Mouse (Mus musculus) limb, embryonic 10.5 days (tissue): ENCODE measurements around the gene Col11a2. TPM values are rescaled to one million over a fixed set of nuclear protein-coding genes. Genes with fewer than 3 reads are reported as not detected.
A peak's percentile ranks its signal among the peaks of the same experiment; 100 is the strongest.

ENCODE experiments used
- DNase-seq: peaks from one replicate; pipeline ENCODE4 v3.0.0-alpha.2; 2017; ENCODE audit warnings: low spot score
- H3K27ac ChIP-seq: fragments of 300-500 bp; sonication (generic); 2 replicates; pipeline ENCODE4 v1.5.1; 2016; ENCODE audit warnings: mild to moderate bottlenecking
- H3K27me3 ChIP-seq: fragments of 300-500 bp; sonication (generic); 2 replicates; pipeline ENCODE4 v1.6.1; 2016; ENCODE audit warnings: low read depth, mild to moderate bottlenecking; ENCODE audit not compliant: poor library complexity, severe bottlenecking
- H3K36me3 ChIP-seq: fragments of 300-500 bp; sonication (generic); 2 replicates; pipeline ENCODE4 v1.6.1; 2016; ENCODE audit warnings: mild to moderate bottlenecking, moderate library complexity
- H3K4me1 ChIP-seq: fragments of 300-500 bp; sonication (generic); 2 replicates; pipeline ENCODE4 v1.6.1; 2016
- H3K4me3 ChIP-seq: fragments of 300-500 bp; sonication (generic); 2 replicates; pipeline ENCODE4 v1.5.1; 2016; ENCODE audit warnings: mild to moderate bottlenecking, moderate library complexity
- H3K9me3 ChIP-seq: fragments of 300-500 bp; sonication (generic); replicated peaks from 2 replicates; pipeline ENCODE4 v1.6.1; 2016; ENCODE audit warnings: mild to moderate bottlenecking
- WGBS: fragments of 180-500 bp; shearing (Covaris S2); methylation state at CpG from one replicate; pipeline ENCODE4 v1.1.7; 2016; 5-methylcytosine and 5-hydroxymethylcytosine counted together
- polyA plus RNA-seq: library from polyadenylated mRNA; unstranded; fragments of >200 nt; fragmentation: Nextera tagmentation; extraction: Ambion mirVana; gene quantifications from 2 replicates; pipeline ENCODE4 v1.2.1, GENCODE M21; 2016

Col11a2 gene
- polyA plus RNA-seq, 1 experiment from 2014 or later: 2.5 TPM

DNA sequence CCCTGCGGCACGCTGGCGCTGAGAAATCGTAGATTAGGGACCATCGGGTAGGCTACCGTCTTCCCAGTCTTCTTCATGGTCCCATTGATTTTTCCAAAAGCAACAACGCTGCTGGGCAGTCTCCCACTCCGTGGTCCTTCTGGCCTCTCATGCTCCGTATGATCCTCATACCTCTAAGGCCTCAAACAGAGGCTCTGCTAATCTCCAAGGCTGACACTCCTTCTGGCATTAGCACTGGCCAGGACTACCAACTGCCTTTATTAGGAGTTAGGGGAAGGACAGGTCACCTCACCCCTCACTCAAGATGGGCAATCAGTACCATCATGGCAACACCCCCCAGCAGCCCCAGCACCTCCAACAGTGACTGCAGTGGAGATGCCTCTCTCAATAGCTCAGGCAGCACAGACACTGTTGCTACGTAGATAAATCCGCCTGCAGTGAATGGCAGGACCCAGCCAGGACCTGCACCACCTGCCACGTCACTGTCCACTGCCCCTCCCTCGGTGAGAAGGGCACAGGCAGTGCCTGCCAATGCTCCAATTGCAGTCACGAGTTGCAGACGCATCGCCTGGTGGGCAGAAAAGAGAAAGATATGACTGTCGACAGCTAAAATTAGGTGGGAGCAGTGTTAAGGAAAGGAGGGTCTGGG is 10.6 kb upstream of the Col11a2 start:
- peak overlapping the region; percentile 77 for H3K4me3 ChIP-seq
- WGBS: 71% methylated on average over 17 of the region's 17 CpGs
- no peaks in the 10 kb centered on the region for H3K9me3 ChIP-seq
- H3K27ac ChIP-seq: peak overlapping the region; percentile 90
- no peak for DNase-seq
- H3K27me3 ChIP-seq: no peaks in the 10 kb centered on the region
- H3K4me1 ChIP-seq: peaks cover 88% of the 10 kb centered on the region
- H3K36me3 ChIP-seq: peaks cover 36% of the 10 kb centered on the region

DNA sequence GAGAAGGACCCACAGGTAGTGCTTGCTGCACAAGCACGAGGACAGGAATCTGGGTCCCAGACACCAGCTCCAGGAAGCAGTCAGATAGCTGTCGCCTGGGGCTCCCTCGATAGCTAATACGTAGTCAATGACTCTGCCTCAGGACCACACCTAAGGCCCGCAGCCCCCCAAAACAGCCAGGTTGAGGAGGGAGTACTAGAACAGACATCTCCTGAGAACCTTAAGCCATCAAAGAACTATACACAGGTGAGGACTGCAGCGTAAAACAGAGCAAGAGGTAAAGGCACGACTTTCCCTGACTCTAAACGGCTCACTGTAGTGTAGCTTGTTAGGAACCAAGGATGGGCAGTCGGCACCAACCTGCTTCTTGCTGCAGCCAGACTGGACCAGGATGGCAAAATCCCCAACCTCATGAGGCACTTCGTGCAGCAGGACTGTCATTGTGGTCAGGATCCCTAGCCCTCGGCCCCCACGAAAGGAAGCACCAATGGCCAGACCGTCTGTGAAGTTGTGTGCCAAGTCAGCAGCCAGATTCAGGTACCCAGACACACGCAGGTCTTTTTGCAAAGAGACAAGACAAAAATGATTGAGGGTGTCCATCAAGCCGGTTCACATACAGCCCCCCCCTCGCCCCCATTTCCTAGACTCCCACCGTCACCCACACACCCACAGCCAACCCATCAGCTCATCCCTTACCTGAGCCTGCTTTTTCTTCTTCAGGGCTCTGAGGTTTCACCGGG is 9.9 kb upstream of the Col11a2 start:
- no peak overlapping the region for H3K27ac ChIP-seq
- no peaks in the 10 kb centered on the region for H3K27me3 ChIP-seq
- H3K4me3 ChIP-seq: peak overlapping the region; percentile 77
- H3K4me1 ChIP-seq: peaks cover 84% of the 10 kb centered on the region
- H3K9me3 ChIP-seq: no peaks in the 10 kb centered on the region
- no peak for DNase-seq
- peaks cover 43% of the 10 kb centered on the region for H3K36me3 ChIP-seq
- 92% methylated on average over 18 of the region's 18 CpGs for WGBS

GRCm38 (mm10) chr17:34029890-34030595 is 9.2 kb upstream of the Col11a2 start:
- Histone ChIP-seq H3K27me3 (no peaks in the 10 kb centered on the region), H3K4me3 (peak overlapping the region; percentile 77), H3K9me3 (no peaks in the 10 kb centered on the region), H3K4me1 (peaks cover 77% of the 10 kb centered on the region), H3K36me3 (peaks cover 51% of the 10 kb centered on the region), H3K27ac (peak overlapping the region; percentile 96)
- DNase-seq: no peak
- 86% methylated on average over 21 of the region's 21 CpGs for WGBS

GRCm38 (mm10) chr17:34030861-34031326 is 8.3 kb upstream of the Col11a2 start:
- DNase-seq: no peak
- H3K9me3 ChIP-seq: no peaks in the 10 kb centered on the region
- H3K27me3 ChIP-seq: no peaks in the 10 kb centered on the region
- H3K27ac ChIP-seq: peak overlapping the region; percentile 96
- WGBS: 5% methylated on average over 20 of the region's 20 CpGs
- peaks cover 69% of the 10 kb centered on the region for H3K4me1 ChIP-seq
- peak overlapping the region; percentile 77 for H3K4me3 ChIP-seq
- peaks cover 59% of the 10 kb centered on the region for H3K36me3 ChIP-seq

GRCm38 (mm10) chr17:34031465-34032173 is 7.6 kb upstream of the Col11a2 start, which contains the start of the genes Slc39a7 and Rxrb:
Gene Slc39a7 (minus strand): TSS chr17:34031682.
Gene Rxrb (plus strand): TSS chr17:34031812.
- peak within 1 kb of the TSS; percentile 96 for H3K27ac ChIP-seq
- peaks cover 62% of the 10 kb centered on the region for H3K4me1 ChIP-seq
- H3K36me3 ChIP-seq: peaks cover 66% of the 10 kb centered on the region
- no peaks in the 10 kb centered on the region for H3K27me3 ChIP-seq
- peak within 1 kb of the TSS; percentile 77 for H3K4me3 ChIP-seq
- H3K9me3 ChIP-seq: no peaks in the 10 kb centered on the region
- WGBS: under 1% methylated on average over 80 of the region's 88 CpGs
- DNase-seq: peak; percentile 100

- peaks cover 56% of the 10 kb centered on the region for H3K4me1 ChIP-seq
- WGBS: under 1% methylated on average over 32 of the region's 48 CpGs
These were observed 7.0 kb upstream of the Col11a2 start for GRCm38 (mm10) chr17:34032174-34032632.

GRCm38 (mm10) chr17:34032806-34033205 is 6.4 kb upstream of the Col11a2 start:
- no peak for DNase-seq
- Histone ChIP-seq H3K36me3 (peaks cover 75% of the 10 kb centered on the region), H3K9me3 (no peaks in the 10 kb centered on the region), H3K27ac (peak overlapping the region; percentile 96), H3K4me3 (peak overlapping the region; percentile 77), H3K27me3 (peaks cover 9% of the 10 kb centered on the region; the same call in 1 of the 2 replicates), H3K4me1 (peaks cover 51% of the 10 kb centered on the region)
- 62% methylated on average over 9 of the region's 9 CpGs for WGBS

More at GRCm38 (mm10) chr17:34032174-34032632, 7.0 kb upstream of the Col11a2 start:
- Histone ChIP-seq H3K27ac (peak overlapping the region; percentile 96), H3K9me3 (no peaks in the 10 kb centered on the region), H3K36me3 (peaks cover 72% of the 10 kb centered on the region), H3K27me3 (peaks cover 3% of the 10 kb centered on the region; the same call in 1 of the 2 replicates), H3K4me3 (peak overlapping the region; percentile 77)
- no peak for DNase-seq

GRCm38 (mm10) chr17:34033441-34033840 is 5.8 kb upstream of the Col11a2 start:
- DNase-seq: no peak
- 95% methylated on average over 9 of the region's 9 CpGs for WGBS
- Histone ChIP-seq H3K27ac (no peak overlapping the region), H3K27me3 (peaks cover 15% of the 10 kb centered on the region), H3K4me1 (peaks cover 51% of the 10 kb centered on the region), H3K4me3 (peak overlapping the region; percentile 77), H3K36me3 (peaks cover 75% of the 10 kb centered on the region), H3K9me3 (no peaks in the 10 kb centered on the region)

GRCm38 (mm10) chr17:34034064-34034463 is 5.2 kb upstream of the Col11a2 start:
- WGBS: 81% methylated on average over 10 of the region's 10 CpGs

DNA sequence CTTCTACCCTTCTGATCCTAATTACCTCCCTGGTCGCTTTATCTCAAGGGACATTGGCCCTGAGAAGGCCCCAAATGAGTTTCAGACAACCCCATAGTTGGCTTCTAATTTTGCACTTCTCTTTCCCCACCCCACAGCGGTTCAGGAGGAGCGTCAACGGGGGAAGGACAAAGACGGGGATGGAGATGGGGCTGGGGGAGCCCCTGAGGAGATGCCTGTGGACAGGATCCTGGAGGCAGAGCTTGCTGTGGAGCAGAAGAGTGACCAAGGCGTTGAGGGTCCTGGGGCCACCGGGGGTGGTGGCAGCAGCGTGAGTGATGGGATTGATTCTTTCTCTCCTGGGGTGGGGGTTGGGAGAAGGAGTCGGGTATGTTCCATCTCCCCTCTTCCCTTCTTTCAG is 3.7 kb upstream of the Col11a2 start:
- H3K4me3 ChIP-seq: no peak overlapping the region
- H3K27ac ChIP-seq: no peak overlapping the region
- 91% methylated on average over 9 of the region's 9 CpGs for WGBS
- peaks cover 35% of the 10 kb centered on the region for H3K27me3 ChIP-seq
- peaks cover 51% of the 10 kb centered on the region for H3K4me1 ChIP-seq
- no peak for DNase-seq
- H3K9me3 ChIP-seq: no peaks in the 10 kb centered on the region
- H3K36me3 ChIP-seq: peaks cover 54% of the 10 kb centered on the region

More at GRCm38 (mm10) chr17:34034064-34034463, 5.2 kb upstream of the Col11a2 start:
- peaks cover 51% of the 10 kb centered on the region for H3K4me1 ChIP-seq
- peaks cover 69% of the 10 kb centered on the region for H3K36me3 ChIP-seq
- H3K27ac ChIP-seq: no peak overlapping the region
- peaks cover 22% of the 10 kb centered on the region for H3K27me3 ChIP-seq
- H3K4me3 ChIP-seq: no peak overlapping the region
- DNase-seq: no peak
- H3K9me3 ChIP-seq: no peaks in the 10 kb centered on the region

DNA sequence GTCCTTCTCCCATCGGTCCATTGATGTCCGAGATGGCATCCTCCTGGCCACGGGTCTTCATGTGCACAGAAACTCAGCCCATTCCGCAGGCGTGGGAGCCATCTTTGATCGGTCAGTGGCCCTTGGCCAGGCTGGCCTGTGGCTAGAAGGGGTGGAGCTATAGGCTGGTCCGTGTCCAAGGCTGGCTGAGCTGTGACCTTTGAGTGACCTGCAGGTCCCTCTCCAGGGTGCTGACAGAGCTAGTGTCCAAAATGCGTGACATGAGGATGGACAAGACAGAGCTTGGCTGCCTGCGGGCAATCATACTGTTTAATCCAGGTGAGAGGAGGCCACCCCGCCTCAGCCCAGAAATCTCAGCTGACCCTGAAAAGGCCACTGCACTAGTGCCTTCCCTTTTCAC is 2.6 kb upstream of the Col11a2 start:
- no peak overlapping the region for H3K4me3 ChIP-seq
- H3K9me3 ChIP-seq: no peaks in the 10 kb centered on the region
- H3K27ac ChIP-seq: no peak overlapping the region
- peaks cover 47% of the 10 kb centered on the region for H3K27me3 ChIP-seq
- no peak for DNase-seq
- peaks cover 58% of the 10 kb centered on the region for H3K4me1 ChIP-seq
- peaks cover 52% of the 10 kb centered on the region for H3K36me3 ChIP-seq
- 78% methylated on average over 10 of the region's 10 CpGs for WGBS

GRCm38 (mm10) chr17:34037241-34037640 is 2.0 kb upstream of the Col11a2 start:
- Histone ChIP-seq H3K4me3 (no peak overlapping the region), H3K27me3 (peaks cover 53% of the 10 kb centered on the region), H3K36me3 (peaks cover 52% of the 10 kb centered on the region), H3K27ac (no peak overlapping the region), H3K4me1 (peaks cover 61% of the 10 kb centered on the region), H3K9me3 (no peaks in the 10 kb centered on the region)
- DNase-seq: no peak
- 96% methylated on average over 7 of the region's 7 CpGs for WGBS
